Mouse (Mus musculus) spleen, adult 2 months (tissue): ENCODE data around the gene Pnrc2. TPM values are rescaled to one million over a fixed set of nuclear protein-coding genes. Genes with fewer than 3 reads are reported as not detected.

ENCODE experiments used
- DNase-seq, 2 experiments: peaks; one replicate each; pipeline versions ENCODE4 v3.0.0 to v3.0.0-alpha.2; 2012 to 2021; ENCODE audit warnings: low spot score in 2 of 2, low read depth in 1 of 2
- H3K27ac ChIP-seq: fragments of 200-500 bp; 2 replicates; pipeline ENCODE4 v1.5.1; 2012; ENCODE audit warnings: low read length, inconsistent platforms; ENCODE audit not compliant: insufficient read depth
- H3K27me3 ChIP-seq: fragments of 200-500 bp; 2 replicates; pipeline ENCODE4 v1.6.1; 2012; ENCODE audit warnings: mild to moderate bottlenecking, moderate library complexity, low read length, inconsistent platforms; ENCODE audit not compliant: control insufficient read depth, insufficient read depth
- H3K36me3 ChIP-seq: fragments of 200-500 bp; 2 replicates; pipeline ENCODE4 v1.6.1; 2012; ENCODE audit warnings: mild to moderate bottlenecking, low read length, inconsistent platforms; ENCODE audit not compliant: control insufficient read depth, insufficient read depth
- H3K4me1 ChIP-seq: fragments of 200-500 bp; 2 replicates; pipeline ENCODE4 v1.6.1; 2011; ENCODE audit warnings: inconsistent platforms; ENCODE audit not compliant: control insufficient read depth, insufficient read depth, insufficient read length
- H3K4me3 ChIP-seq: fragments of 200-500 bp; 2 replicates; pipeline ENCODE4 v1.5.1; 2011; ENCODE audit warnings: mild to moderate bottlenecking, inconsistent platforms; ENCODE audit not compliant: insufficient read depth, insufficient read length; ENCODE audit errors: extremely low read depth
- CTCF ChIP-seq: fragments of 200-500 bp; IDR thresholded peaks from 2 replicates; pipeline ENCODE4 v1.5.1; 2011; ENCODE audit warnings: mild to moderate bottlenecking, inconsistent platforms; ENCODE audit not compliant: insufficient read depth, insufficient read length, insufficient replicate concordance; ENCODE audit errors: extremely low read depth
- POLR2A ChIP-seq: fragments of 200-500 bp; IDR thresholded peaks from 2 replicates; pipeline ENCODE4 v1.6.1; 2011; ENCODE audit warnings: low read depth, low read length, inconsistent platforms
- WGBS: fragments of 180-500 bp; shearing (Covaris S2); methylation state at CpG from one replicate; pipeline ENCODE4 v1.1.7; 2018; 5-methylcytosine and 5-hydroxymethylcytosine counted together
- polyA plus RNA-seq: library from polyadenylated mRNA; depleted of rRNA; stranded (reverse); fragments of >200 nt; gene quantifications from 2 replicates; pipeline ENCODE4 v1.2.3, GENCODE M21; 2012

Pnrc2 gene
- polyA plus RNA-seq, 1 experiment, result 12.2 TPM

- WGBS, result 44% methylated on average over 3 of the region's 3 CpGs
- peak overlapping the region; percentile 66 for H3K4me3 ChIP-seq
- DNase-seq, result no peak
- peaks cover 27% of the 10 kb centered on the region for H3K4me1 ChIP-seq
- H3K36me3 ChIP-seq, result peaks cover 18% of the 10 kb centered on the region
- H3K27ac ChIP-seq, result no peak overlapping the region
- H3K27me3 ChIP-seq, result no peaks in the 10 kb centered on the region
- no peak for TF ChIP-seq POLR2A
- TF ChIP-seq CTCF, result no peak
These were observed 1.6 kb downstream of the Pnrc2 start for GRCm38 (mm10) chr4:135872015-135872414.

- peaks cover 19% of the 10 kb centered on the region for H3K4me1 ChIP-seq
- no peak overlapping the region; the same call in 1 of the 2 replicates for H3K4me3 ChIP-seq
- 29% methylated on average over 2 of the region's 2 CpGs for WGBS
- H3K36me3 ChIP-seq, result peaks cover 18% of the 10 kb centered on the region
- TF ChIP-seq CTCF (no peak), POLR2A (no peak)
- no peaks in the 10 kb centered on the region for H3K27me3 ChIP-seq
- DNase-seq, result no peak
- H3K27ac ChIP-seq, result no peak overlapping the region
These were observed 3.2 kb downstream of the Pnrc2 start for GRCm38 (mm10) chr4:135870227-135871023.

GRCm38 (mm10) chr4:135868996-135869395 lies 4.7 kb downstream of the Pnrc2 start:
- no peaks in the 10 kb centered on the region for H3K27me3 ChIP-seq
- TF ChIP-seq POLR2A (no peak), CTCF (no peak)
- H3K27ac ChIP-seq, result no peak overlapping the region
- H3K36me3 ChIP-seq, result peaks cover 18% of the 10 kb centered on the region
- no peak for DNase-seq
- peaks cover 8% of the 10 kb centered on the region for H3K4me1 ChIP-seq
- no peak overlapping the region for H3K4me3 ChIP-seq
- 32% methylated on average over 2 of the region's 2 CpGs for WGBS

GRCm38 (mm10) chr4:135857597-135858186 lies 16.0 kb downstream of the Pnrc2 start:
- no peak for TF ChIP-seq POLR2A
- no peak for TF ChIP-seq CTCF
- no peaks in the 10 kb centered on the region for H3K27me3 ChIP-seq
- peaks cover 9% of the 10 kb centered on the region; the same call in 1 of the 2 replicates for H3K4me1 ChIP-seq
- H3K36me3 ChIP-seq, result peaks cover 3% of the 10 kb centered on the region; the same call in 1 of the 2 replicates
- no peak for DNase-seq
- H3K27ac ChIP-seq, result no peak overlapping the region
- WGBS, result 14% methylated on average over 7 of the region's 7 CpGs
- H3K4me3 ChIP-seq, result peak overlapping the region; percentile 17; the same call in 1 of the 2 replicates

GRCm38 (mm10) chr4:135856223-135857091 lies 17.2 kb downstream of the Pnrc2 start:
- TF ChIP-seq CTCF (no peak), POLR2A (no peak)
- peak in 1 of 2 experiments; percentile 38 for DNase-seq
- Histone ChIP-seq H3K36me3 (no peaks in the 10 kb centered on the region), H3K4me1 (peaks cover 9% of the 10 kb centered on the region; the same call in 1 of the 2 replicates), H3K27ac (peak overlapping the region; percentile 96), H3K4me3 (peak overlapping the region; percentile 95), H3K27me3 (no peaks in the 10 kb centered on the region)
- under 1% methylated on average over 90 of the region's 91 CpGs for WGBS

- Histone ChIP-seq H3K27ac (peak within 1 kb of the TSS; percentile 98), H3K4me3 (peak within 1 kb of the TSS; percentile 95), H3K27me3 (no peaks in the 10 kb centered on the region), H3K4me1 (peaks cover 6% of the 10 kb centered on the region; the same call in 1 of the 2 replicates), H3K36me3 (no peaks in the 10 kb centered on the region)
- under 1% methylated on average over 66 of the region's 67 CpGs for WGBS
- DNase-seq, result peak; percentile 95 to 97
- no peak for TF ChIP-seq CTCF
- TF ChIP-seq POLR2A, result peak; percentile 95
These were observed 18.0 kb downstream of the Pnrc2 start, which contains the start of gene Srsf10 for GRCm38 (mm10) chr4:135855536-135856222. TSS of gene Srsf10 (plus strand) at chr4:135855747.
